Comparison of ENCODE assay signal across 15 mouse cellular contexts in genomic region chr2:174563917-174564316, GRCm38 (mm10).
"Had no signal": no experiment of that assay in that cellular context is flagged by ENCODE, and none has a peak within 500 bp of the region (broad histone marks: within the 10 kb centered on the region; RNA-seq: fewer than 3 reads in every experiment).

No protein-coding gene starts in this region.

- ATAC-seq: intestine, embryonic 16.5 days; liver, postnatal 0 days had no signal

- H3K27ac ChIP-seq: kidney, embryonic 15.5 days; left cerebral cortex, adult 2 months; limb, embryonic 10.5 days; liver, embryonic 13.5 days; lung, embryonic 15.5 days; midbrain, embryonic 10.5 days; neural tube, embryonic 12.5 days; stomach, embryonic 15.5 days had no signal

- H3K9ac ChIP-seq: kidney, embryonic 15.5 days; liver, embryonic 13.5 days; liver, postnatal 0 days; lung, embryonic 15.5 days; neural tube, embryonic 12.5 days; stomach, embryonic 15.5 days had no signal

- H3K9me3 ChIP-seq: kidney, embryonic 15.5 days; limb, embryonic 10.5 days; liver, embryonic 13.5 days; lung, embryonic 15.5 days; midbrain, embryonic 10.5 days; neural tube, embryonic 12.5 days; stomach, embryonic 15.5 days had no signal

- H3K4me2 ChIP-seq: kidney, embryonic 15.5 days; liver, embryonic 13.5 days; lung, embryonic 15.5 days; neural tube, embryonic 12.5 days; stomach, embryonic 15.5 days had no signal

- H3K4me3 ChIP-seq: kidney, embryonic 15.5 days; left cerebral cortex, adult 2 months; limb, embryonic 10.5 days; liver, embryonic 13.5 days; lung, embryonic 15.5 days; midbrain, embryonic 10.5 days; neural tube, embryonic 12.5 days; stomach, embryonic 15.5 days had no signal

- H3K4me1 ChIP-seq: liver, embryonic 13.5 days had no signal

- H3K27me3 ChIP-seq: kidney, embryonic 15.5 days; liver, embryonic 13.5 days; lung, embryonic 15.5 days; neural tube, embryonic 12.5 days; stomach, embryonic 15.5 days had no signal

- H3K36me3 ChIP-seq: kidney, embryonic 15.5 days; limb, embryonic 10.5 days; liver, embryonic 13.5 days; lung, embryonic 15.5 days; midbrain, embryonic 10.5 days; neural tube, embryonic 12.5 days; stomach, embryonic 15.5 days had no signal

- DNase-seq: kidney, adult 2 months; kidney, postnatal 14 days; liver, embryonic 13.5 days; liver, postnatal 0 days; lung, postnatal 14 days; midbrain, embryonic 14.5 days; thymus, postnatal 36 days had no signal
